Mouse (Mus musculus) thymus, adult 2 months (tissue): ENCODE data around the gene Donson.

Experiments
- CTCF ChIP-seq: fragments of 200-500 bp; IDR thresholded peaks from 2 replicates; pipeline ENCODE4 v1.5.1; 2012; ENCODE audit warnings: mild to moderate bottlenecking, control low read depth, low read length, moderate library complexity, borderline replicate concordance; ENCODE audit not compliant: control insufficient read depth, poor library complexity, insufficient read depth; ENCODE audit errors: extremely low read depth
- POLR2A ChIP-seq: fragments of 200-500 bp; IDR thresholded peaks from 2 replicates; pipeline ENCODE4 v1.6.1; 2012; ENCODE audit warnings: mild to moderate bottlenecking, low read length, control low read depth, moderate library complexity; ENCODE audit not compliant: control insufficient read depth, poor library complexity, insufficient read depth; ENCODE audit errors: extremely low read depth

GRCm38 (mm10) chr16:91702771-91703188, 14.2 kb upstream of the Donson start:
- no peak for TF ChIP-seq CTCF
- no peak for TF ChIP-seq POLR2A
